Mouse (Mus musculus): ENCODE measurements at regions not wholly inside any gene's neighbourhood (a gene's known extent, or its start where the extent isn't known, plus 50 kb on each side); places are given as distances from the start of the nearest gene placed in this dataset.

GRCm38 (mm10) chr6:148634148-148634547, 190.0 kb upstream of the Tmtc1 start:
- TF ChIP-seq POLR2A (IDR thresholded peaks at IDR 0.05; ENCODE audit: low read depth, low read length) (no peak), CTCF (IDR thresholded peaks at IDR 0.05; ENCODE audit: extremely low read depth, insufficient read length, insufficient replicate concordance, low read depth, low read length) (no peak)

Measured in small intestine, adult 2 months (tissue).